Mouse (Mus musculus) midbrain, embryonic 12.5 days (tissue): ENCODE data around the gene Cs. TPM values are rescaled to one million over a fixed set of nuclear protein-coding genes. Genes with fewer than 3 reads are reported as not detected.
A peak's percentile ranks its signal among the peaks of the same experiment; 100 is the strongest.

ENCODE experiments used
- ATAC-seq: fragments of 200-750 bp; cut with Nextera tagmentation; 2 replicates; pipeline ENCODE4 v1.8.0; 2017; ENCODE audit warnings: low read depth, moderate TSS enrichment, moderate library complexity; ENCODE audit not compliant: low FRiP score
- H3K27ac ChIP-seq: fragments of 300-500 bp; sonication (generic); replicated peaks from 2 replicates; pipeline ENCODE4 v1.5.1; 2016; ENCODE audit warnings: mild to moderate bottlenecking
- H3K27me3 ChIP-seq: fragments of 300-500 bp; sonication (generic); 2 replicates; pipeline ENCODE4 v1.6.1; 2016; ENCODE audit warnings: mild to moderate bottlenecking
- H3K36me3 ChIP-seq: fragments of 300-500 bp; sonication (generic); 2 replicates; pipeline ENCODE4 v1.6.1; 2016
- H3K4me1 ChIP-seq: fragments of 300-500 bp; sonication (generic); 2 replicates; pipeline ENCODE4 v1.6.1; 2016
- H3K4me2 ChIP-seq: fragments of 300-500 bp; sonication (generic); replicated peaks from 2 replicates; pipeline ENCODE4 v1.6.1; 2016; ENCODE audit warnings: mild to moderate bottlenecking, moderate library complexity
- H3K4me3 ChIP-seq: fragments of 300-500 bp; sonication (generic); 2 replicates; pipeline ENCODE4 v1.5.1; 2016; ENCODE audit warnings: mild to moderate bottlenecking
- H3K9ac ChIP-seq: fragments of 300-500 bp; sonication (generic); replicated peaks from 2 replicates; pipeline ENCODE4 v1.6.1; 2016; ENCODE audit warnings: mild to moderate bottlenecking, moderate library complexity
- H3K9me3 ChIP-seq: fragments of 300-500 bp; sonication (generic); 2 replicates; pipeline ENCODE4 v1.6.1; 2016; ENCODE audit warnings: mild to moderate bottlenecking
- WGBS: fragments of 180-500 bp; shearing (Covaris S2); methylation state at CpG from one replicate; pipeline ENCODE4 v1.1.7; 2016; 5-methylcytosine and 5-hydroxymethylcytosine counted together
- polyA plus RNA-seq: library from polyadenylated mRNA; unstranded; fragments of >200 nt; fragmentation: Nextera tagmentation; extraction: Ambion mirVana; gene quantifications from 2 replicates; pipeline ENCODE4 v1.2.1, GENCODE M21; 2016

Cs gene
- polyA plus RNA-seq, 1 experiment from 2014 or later, result 209 TPM

GRCm38 (mm10) chr10:128336597-128336996 is 937 bp upstream of the Cs start:
- Histone ChIP-seq H3K9me3 (no peaks in the 10 kb centered on the region), H3K4me3 (peak overlapping the region; percentile 90; the same call in 1 of the 2 replicates), H3K9ac (peak overlapping the region; percentile 29; the same call in 1 of the 2 replicates), H3K4me2 (peak overlapping the region; percentile 91), H3K4me1 (peaks cover 19% of the 10 kb centered on the region), H3K36me3 (peaks cover 5% of the 10 kb centered on the region), H3K27me3 (no peaks in the 10 kb centered on the region), H3K27ac (no peak overlapping the region)
- WGBS, result 90% methylated on average over 3 of the region's 3 CpGs
- ATAC-seq, result no peak

GRCm38 (mm10) chr10:128338415-128338814 is 881 bp downstream of the Cs start:
- H3K9me3 ChIP-seq, result no peaks in the 10 kb centered on the region
- 30% methylated on average over 5 of the region's 5 CpGs for WGBS
- peak overlapping the region; percentile 91 for H3K4me2 ChIP-seq
- H3K9ac ChIP-seq, result peak overlapping the region; percentile 90
- H3K4me3 ChIP-seq, result peak overlapping the region; percentile 90
- peak overlapping the region; percentile 89 for H3K27ac ChIP-seq
- H3K27me3 ChIP-seq, result no peaks in the 10 kb centered on the region
- peaks cover 5% of the 10 kb centered on the region for H3K36me3 ChIP-seq
- no peak for ATAC-seq
- H3K4me1 ChIP-seq, result peaks cover 19% of the 10 kb centered on the region

GRCm38 (mm10) chr10:128338948-128339347 is 1.4 kb downstream of the Cs start:
- H3K9me3 ChIP-seq, result no peaks in the 10 kb centered on the region
- peak overlapping the region; percentile 90; the same call in 1 of the 2 replicates for H3K9ac ChIP-seq
- peaks cover 19% of the 10 kb centered on the region for H3K4me1 ChIP-seq
- ATAC-seq, result no peak
- 80% methylated on average over 2 of the region's 2 CpGs for WGBS
- peaks cover 5% of the 10 kb centered on the region for H3K36me3 ChIP-seq
- no peak overlapping the region for H3K27ac ChIP-seq
- H3K4me3 ChIP-seq, result peak overlapping the region; percentile 90
- no peaks in the 10 kb centered on the region for H3K27me3 ChIP-seq
- peak overlapping the region; percentile 91 for H3K4me2 ChIP-seq

GRCm38 (mm10) chr10:128340257-128340656 is 2.7 kb downstream of the Cs start:
- no peak overlapping the region for H3K27ac ChIP-seq
- no peak for ATAC-seq
- 80% methylated on average over 2 of the region's 2 CpGs for WGBS

GRCm38 (mm10) chr10:128343436-128343835 is 5.9 kb downstream of the Cs start:
- Histone ChIP-seq H3K36me3 (peaks cover 5% of the 10 kb centered on the region), H3K9me3 (no peaks in the 10 kb centered on the region), H3K27me3 (no peaks in the 10 kb centered on the region), H3K9ac (no peak overlapping the region), H3K4me1 (peaks cover 11% of the 10 kb centered on the region), H3K4me2 (no peak overlapping the region), H3K27ac (no peak overlapping the region), H3K4me3 (no peak overlapping the region)
- WGBS, result 93% methylated on average over 1 of the region's 1 CpGs
- no peak for ATAC-seq

More at GRCm38 (mm10) chr10:128340257-128340656, 2.7 kb downstream of the Cs start:
- Histone ChIP-seq H3K27me3 (no peaks in the 10 kb centered on the region), H3K4me1 (peaks cover 19% of the 10 kb centered on the region), H3K9me3 (no peaks in the 10 kb centered on the region), H3K4me2 (no peak overlapping the region), H3K9ac (no peak overlapping the region), H3K36me3 (peaks cover 5% of the 10 kb centered on the region), H3K4me3 (no peak overlapping the region)

GRCm38 (mm10) chr10:128344568-128345275 is 7.2 kb downstream of the Cs start:
- peaks cover 8% of the 10 kb centered on the region for H3K36me3 ChIP-seq
- no peaks in the 10 kb centered on the region for H3K9me3 ChIP-seq
- ATAC-seq, result no peak
- no peak overlapping the region for H3K9ac ChIP-seq
- H3K27ac ChIP-seq, result peak overlapping the region; percentile 56; the same call in 1 of the 2 replicates
- H3K27me3 ChIP-seq, result no peaks in the 10 kb centered on the region
- H3K4me3 ChIP-seq, result no peak overlapping the region
- 65% methylated on average over 7 of the region's 7 CpGs for WGBS
- no peak overlapping the region for H3K4me2 ChIP-seq
- H3K4me1 ChIP-seq, result no peaks in the 10 kb centered on the region

- no peak overlapping the region for H3K27ac ChIP-seq
- no peak overlapping the region for H3K4me2 ChIP-seq
- no peaks in the 10 kb centered on the region for H3K27me3 ChIP-seq
- H3K4me3 ChIP-seq, result no peak overlapping the region
- H3K36me3 ChIP-seq, result peaks cover 30% of the 10 kb centered on the region
- H3K9me3 ChIP-seq, result no peaks in the 10 kb centered on the region
- 94% methylated on average over 8 of the region's 8 CpGs for WGBS
- no peaks in the 10 kb centered on the region for H3K4me1 ChIP-seq
- ATAC-seq, result no peak
- H3K9ac ChIP-seq, result no peak overlapping the region
Observed at GRCm38 (mm10) chr10:128347541-128347940, 10.0 kb downstream of the Cs start.

- ATAC-seq, result no peak
- Histone ChIP-seq H3K27ac (no peak overlapping the region), H3K4me1 (no peaks in the 10 kb centered on the region), H3K4me3 (no peak overlapping the region), H3K4me2 (no peak overlapping the region), H3K27me3 (no peaks in the 10 kb centered on the region), H3K36me3 (peaks cover 87% of the 10 kb centered on the region), H3K9ac (no peak overlapping the region), H3K9me3 (no peaks in the 10 kb centered on the region)
- 55% methylated on average over 2 of the region's 2 CpGs for WGBS
Observed at GRCm38 (mm10) chr10:128358796-128359195, 21.3 kb downstream of the Cs start.

- 93% methylated on average over 6 of the region's 6 CpGs for WGBS
Observed at GRCm38 (mm10) chr10:128359226-128359625, 21.7 kb downstream of the Cs start.

GRCm38 (mm10) chr10:128361836-128362235 is 24.3 kb downstream of the Cs start:
- WGBS, result 92% methylated on average over 6 of the region's 6 CpGs
- H3K27me3 ChIP-seq, result no peaks in the 10 kb centered on the region
- H3K9me3 ChIP-seq, result no peaks in the 10 kb centered on the region
- no peak for ATAC-seq
- H3K4me1 ChIP-seq, result no peaks in the 10 kb centered on the region
- H3K36me3 ChIP-seq, result peaks cover 81% of the 10 kb centered on the region
- no peak overlapping the region for H3K4me3 ChIP-seq
- H3K27ac ChIP-seq, result no peak overlapping the region
- no peak overlapping the region for H3K4me2 ChIP-seq
- no peak overlapping the region for H3K9ac ChIP-seq

More at GRCm38 (mm10) chr10:128359226-128359625, 21.7 kb downstream of the Cs start:
- Histone ChIP-seq H3K27me3 (no peaks in the 10 kb centered on the region), H3K27ac (no peak overlapping the region), H3K9ac (no peak overlapping the region), H3K4me3 (no peak overlapping the region), H3K9me3 (no peaks in the 10 kb centered on the region), H3K4me1 (no peaks in the 10 kb centered on the region), H3K36me3 (peaks cover 85% of the 10 kb centered on the region), H3K4me2 (no peak overlapping the region)
- ATAC-seq, result no peak

- Histone ChIP-seq H3K27ac (no peak overlapping the region), H3K4me2 (no peak overlapping the region), H3K4me1 (peaks cover 3% of the 10 kb centered on the region; the same call in 1 of the 2 replicates), H3K27me3 (no peaks in the 10 kb centered on the region), H3K9me3 (no peaks in the 10 kb centered on the region), H3K36me3 (peaks cover 75% of the 10 kb centered on the region), H3K9ac (no peak overlapping the region), H3K4me3 (no peak overlapping the region)
- 47% methylated on average over 3 of the region's 3 CpGs for WGBS
- ATAC-seq, result no peak
Observed at GRCm38 (mm10) chr10:128362568-128362967, 25.0 kb downstream of the Cs start.

GRCm38 (mm10) chr10:128367899-128368401 is 30.4 kb downstream of the Cs start:
- Histone ChIP-seq H3K4me2 (peak overlapping the region; percentile 92), H3K4me3 (peak overlapping the region; percentile 72), H3K27ac (peak overlapping the region; percentile 97), H3K9ac (peak overlapping the region; percentile 76), H3K27me3 (no peaks in the 10 kb centered on the region), H3K9me3 (no peaks in the 10 kb centered on the region), H3K36me3 (peaks cover 24% of the 10 kb centered on the region), H3K4me1 (peaks cover 17% of the 10 kb centered on the region)
- 14% methylated on average over 19 of the region's 19 CpGs for WGBS
- no peak for ATAC-seq
